Mouse (Mus musculus): ENCODE results near the gene Atp6v1e2.

The Atp6v1e2 gene

DNA sequence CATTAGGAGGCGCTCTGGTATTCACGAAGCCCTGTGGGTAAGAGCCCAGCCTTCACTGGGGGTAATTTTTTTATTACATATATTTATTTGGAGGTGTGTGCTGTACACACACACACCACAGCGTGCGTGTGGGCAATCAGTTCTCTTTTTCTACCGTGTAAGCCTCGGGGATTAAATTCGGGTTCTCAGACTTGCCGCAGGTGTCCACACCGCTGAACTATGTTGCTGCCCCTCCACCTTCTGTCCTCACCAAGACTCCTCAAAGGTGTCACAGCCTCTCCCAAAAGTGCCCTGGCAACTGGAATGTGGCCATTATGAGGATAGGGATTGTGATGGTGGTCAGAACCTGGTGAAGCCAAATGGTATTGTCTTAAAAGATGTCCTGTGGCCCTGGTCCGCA, 30.6 kb downstream of the Atp6v1e2 start, which contains the start of gene Tmem247:
Tmem247 (plus strand) TSS at position 301 of the 400 bp plus-strand sequence.
- no peak for DNase-seq (ENCODE audit: extremely low spot score, low spot score)

DNA sequence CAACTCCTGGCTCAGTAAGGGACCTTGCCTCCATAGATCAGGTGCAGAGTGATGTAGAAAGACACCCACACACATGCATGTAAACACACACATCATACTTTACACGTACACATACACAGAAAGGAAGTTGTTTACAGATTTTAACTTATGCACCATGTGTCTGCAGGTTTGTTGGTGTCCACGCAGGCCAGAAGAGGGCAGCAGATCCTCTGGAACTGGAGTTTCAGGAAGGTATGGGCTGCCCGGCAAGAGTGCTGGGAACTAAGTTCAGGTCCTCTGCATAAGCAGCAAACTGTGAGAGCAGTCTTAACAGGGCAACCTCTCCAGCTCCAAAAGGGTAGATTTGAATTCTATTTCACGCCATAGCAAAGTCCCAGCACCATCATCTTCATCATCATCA, 32.2 kb downstream of the Atp6v1e2 start:
- no peak for DNase-seq (ENCODE audit: extremely low spot score, low spot score)

DNA sequence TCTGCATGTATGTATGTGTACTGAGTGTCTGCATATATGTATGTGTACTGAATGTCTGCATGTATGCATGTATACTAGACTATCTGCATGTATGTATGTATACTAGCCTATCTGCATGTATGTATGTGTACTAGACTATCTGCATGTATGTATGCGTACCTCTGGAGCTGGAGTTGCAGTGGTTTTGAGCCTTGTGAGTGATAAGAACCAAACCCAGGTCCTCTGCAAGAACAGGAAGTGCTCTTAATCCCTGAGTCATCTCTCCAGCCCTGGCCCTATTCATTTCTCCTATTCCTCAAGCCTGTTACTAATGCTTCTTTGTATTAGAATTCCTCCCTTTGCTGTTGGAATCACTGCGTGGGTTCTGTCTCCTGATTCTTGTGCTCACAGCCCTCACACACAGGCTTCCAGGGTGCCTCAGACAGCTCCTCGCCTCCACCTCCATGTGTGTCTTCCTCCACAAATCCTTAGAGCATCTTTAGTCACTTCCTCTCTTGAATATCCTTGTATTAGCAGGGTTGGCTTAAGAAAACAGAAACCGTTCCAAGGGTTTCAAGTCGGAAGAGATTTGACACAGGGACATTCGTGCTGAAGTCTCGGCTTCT, 34.6 kb downstream of the Atp6v1e2 start:
- DNase-seq (ENCODE audit: extremely low spot score, low spot score), result no peak

DNA sequence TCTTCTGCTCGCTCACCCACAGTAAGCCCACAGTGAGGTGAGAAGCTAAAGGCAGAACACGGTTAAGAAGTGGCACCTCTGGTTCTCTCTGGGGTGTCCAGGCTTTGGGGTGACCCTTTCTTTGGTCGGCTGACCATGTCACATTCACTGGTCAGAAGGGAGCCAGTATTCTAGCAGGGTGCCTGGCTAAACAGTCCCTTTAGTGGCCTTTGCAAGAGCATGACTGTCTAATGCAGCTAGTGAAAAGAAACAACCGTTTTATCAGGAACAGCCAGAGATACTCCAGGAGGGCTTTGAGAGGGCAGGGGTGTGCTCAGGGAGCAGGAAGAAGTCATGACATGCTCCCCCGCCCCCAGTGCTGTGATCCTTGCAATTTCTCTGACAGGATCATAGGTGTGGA, 36.4 kb downstream of the Atp6v1e2 start:
- no peak for DNase-seq (ENCODE audit: extremely low spot score, low spot score)

DNA sequence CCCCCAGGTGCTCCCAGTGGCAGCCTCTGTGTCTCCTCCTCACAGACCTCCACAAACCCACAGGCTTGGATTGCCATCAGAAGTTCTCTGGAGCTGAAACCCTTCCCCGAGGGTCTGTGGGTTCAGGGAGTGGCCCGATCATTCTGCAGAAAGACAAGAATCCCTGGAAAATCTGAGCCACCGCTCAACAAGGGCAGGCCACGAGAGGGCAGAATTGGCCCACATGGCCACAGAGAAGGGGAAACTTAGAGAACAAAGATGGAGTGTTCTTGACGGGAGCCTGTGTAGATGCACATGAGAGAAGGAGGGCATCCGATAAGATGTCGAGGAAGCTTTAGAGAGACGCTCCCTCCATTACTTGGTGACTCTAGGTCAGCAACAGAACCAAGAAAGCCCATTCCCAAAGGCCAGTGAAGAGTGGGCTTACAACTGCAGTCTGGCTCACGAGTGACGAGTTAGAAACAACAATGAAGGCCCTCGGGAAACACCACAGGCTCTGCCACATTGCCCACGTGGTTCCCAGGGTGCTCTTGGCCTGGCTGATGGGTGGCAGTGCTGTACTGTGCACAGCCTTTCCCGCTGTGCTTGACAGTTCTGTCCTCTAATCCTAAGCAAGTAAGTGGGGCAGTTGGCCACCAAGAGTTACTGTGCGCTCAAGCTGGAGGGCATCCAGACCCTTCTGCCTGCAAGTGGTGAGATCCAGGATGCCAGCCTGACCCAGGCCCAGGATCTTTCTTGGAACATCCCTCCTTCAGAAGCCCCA, 37.8 kb downstream of the Atp6v1e2 start:
- DNase-seq (ENCODE audit: extremely low spot score, low spot score), result peak; percentile 37

DNA sequence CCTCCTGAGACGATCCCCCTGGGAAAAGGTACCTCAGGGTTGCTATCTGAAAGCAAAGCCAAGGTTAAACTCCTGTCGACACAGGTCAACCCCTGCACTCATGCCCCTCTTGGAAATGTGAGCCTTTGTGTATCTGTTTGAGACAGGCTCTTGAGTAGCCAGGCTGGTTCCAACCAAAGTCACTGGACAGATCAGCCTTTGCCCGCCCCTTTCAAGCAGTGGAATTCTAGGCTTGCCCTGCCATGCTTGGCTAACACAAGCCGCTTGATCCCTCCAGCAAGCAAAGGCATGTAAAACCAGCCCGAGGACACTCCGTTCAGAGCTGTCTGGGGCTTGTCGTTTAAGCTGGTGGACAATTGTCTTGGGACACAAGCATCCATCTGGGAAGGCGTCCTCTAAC, 39.4 kb downstream of the Atp6v1e2 start:
- DNase-seq (ENCODE audit: extremely low spot score, low spot score), result no peak

DNA sequence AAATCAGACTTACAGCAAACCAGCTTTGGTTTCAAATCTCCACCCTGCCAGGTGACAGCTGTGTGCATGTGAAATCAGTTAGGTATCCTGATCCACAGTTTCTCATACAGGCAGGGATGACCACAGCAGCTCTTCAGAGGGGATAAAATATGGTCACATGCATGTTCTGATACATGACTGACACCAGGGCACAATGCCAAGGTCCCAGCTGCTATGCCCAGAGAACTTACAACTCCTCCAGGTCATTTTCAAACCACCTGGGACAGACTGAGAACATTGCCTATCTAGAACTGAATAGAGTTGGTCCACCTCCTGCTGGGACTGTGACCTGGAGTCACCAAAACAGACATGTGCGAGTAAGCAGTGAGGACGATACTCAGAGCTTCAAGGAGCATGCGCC, 40.6 kb downstream of the Atp6v1e2 start:
- no peak for DNase-seq (ENCODE audit: extremely low spot score, low spot score)

DNA sequence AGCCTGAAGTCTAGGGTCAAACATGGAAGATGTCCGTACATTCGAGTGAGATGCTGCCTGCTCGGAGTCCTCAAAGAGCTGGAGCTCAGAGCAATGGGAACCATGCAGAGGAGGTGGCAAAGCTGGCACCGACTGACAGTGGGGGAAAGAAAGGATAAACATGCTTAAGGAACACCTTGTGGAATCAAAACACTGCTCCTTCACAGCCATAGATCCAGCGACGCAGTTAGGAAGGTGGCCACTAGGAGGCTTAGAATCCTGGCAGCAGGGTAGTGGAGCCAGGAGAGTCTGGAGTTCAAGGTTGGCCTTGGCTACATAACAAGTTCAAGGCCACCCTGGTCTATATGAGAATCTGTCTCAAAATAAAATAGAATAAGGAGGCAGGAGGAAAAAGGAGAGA, 41.1 kb downstream of the Atp6v1e2 start:
- no peak for DNase-seq (ENCODE audit: extremely low spot score, low spot score)

DNA sequence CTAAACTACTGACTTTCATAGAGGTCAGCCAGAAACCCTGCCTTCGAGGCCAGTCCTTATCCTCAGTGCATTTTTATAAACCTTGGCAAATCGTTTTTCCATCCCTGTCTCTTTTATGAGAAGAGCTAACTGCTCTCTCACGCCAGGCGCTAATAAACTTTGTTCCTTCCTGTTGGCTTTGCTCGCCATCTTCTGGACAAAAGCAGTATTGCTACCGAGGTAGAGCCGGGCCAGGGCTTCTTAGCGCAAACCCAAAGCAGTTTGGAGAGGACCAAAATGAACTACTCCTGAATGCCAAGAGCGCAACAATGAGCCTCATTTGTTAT, 41.6 kb downstream of the Atp6v1e2 start:
- DNase-seq (ENCODE audit: extremely low spot score, low spot score), result peak; percentile 85

DNA sequence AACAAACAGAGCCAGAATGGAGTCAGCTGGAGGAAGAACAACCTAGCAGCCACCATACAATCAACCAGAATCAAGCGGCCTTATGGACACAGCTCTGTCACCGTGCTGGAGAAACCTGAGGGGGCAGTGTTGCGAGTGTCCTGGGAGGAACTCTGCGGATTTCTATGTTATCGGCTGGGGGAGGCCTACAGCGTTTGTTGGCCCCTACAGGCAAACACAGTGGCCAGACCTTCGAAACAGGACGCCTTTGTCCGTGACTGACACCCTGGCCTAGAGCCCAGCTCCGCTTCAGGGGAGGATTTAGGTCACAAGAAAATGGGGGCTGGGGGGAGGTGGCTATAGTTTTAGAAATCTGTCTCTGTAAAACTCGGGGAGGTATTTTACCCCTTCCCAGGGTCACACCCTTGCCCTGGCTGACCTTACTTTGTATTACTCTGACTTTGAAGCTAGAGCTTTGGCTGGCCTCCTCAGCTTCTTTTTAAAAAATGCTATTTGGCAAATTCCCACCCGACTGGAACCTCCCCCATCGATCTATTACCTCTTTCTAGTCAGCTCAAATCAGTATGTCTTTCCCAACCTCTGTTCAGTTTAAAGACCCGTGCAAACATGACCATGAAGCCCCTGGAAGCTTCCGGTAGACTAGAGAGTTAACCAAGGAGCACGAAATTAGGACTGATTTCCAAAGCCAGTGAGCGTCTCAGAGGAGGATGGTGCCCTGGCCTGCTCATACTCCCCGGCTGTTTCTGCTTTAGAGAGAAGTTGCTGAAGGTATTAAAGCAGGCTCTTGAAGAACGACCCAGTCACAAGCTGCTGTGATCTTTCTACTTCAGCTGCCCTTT, 42.2 kb downstream of the Atp6v1e2 start:
- DNase-seq (ENCODE audit: extremely low spot score, low spot score), result peak; percentile 46

DNA sequence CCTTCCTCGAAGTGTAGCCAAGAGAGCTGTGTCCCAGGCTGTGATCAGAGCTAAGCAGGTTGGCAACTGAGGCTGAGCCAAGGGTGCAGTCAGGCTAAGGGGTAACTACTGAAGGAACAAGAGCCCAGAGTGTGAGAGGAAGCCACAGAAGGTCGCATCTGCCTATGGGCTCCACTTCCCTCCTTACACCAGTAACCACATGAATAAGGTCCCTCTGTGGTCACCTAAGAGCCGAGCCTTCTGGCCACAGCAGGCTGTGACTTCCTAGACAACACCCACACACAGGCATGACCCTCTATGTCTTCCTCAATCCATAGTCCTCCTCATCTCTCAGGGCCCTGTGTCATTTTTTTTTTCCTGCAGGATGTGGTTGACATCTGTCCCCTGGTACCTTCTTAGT, 43.5 kb downstream of the Atp6v1e2 start:
- no peak for DNase-seq (ENCODE audit: extremely low spot score, low spot score)

DNA sequence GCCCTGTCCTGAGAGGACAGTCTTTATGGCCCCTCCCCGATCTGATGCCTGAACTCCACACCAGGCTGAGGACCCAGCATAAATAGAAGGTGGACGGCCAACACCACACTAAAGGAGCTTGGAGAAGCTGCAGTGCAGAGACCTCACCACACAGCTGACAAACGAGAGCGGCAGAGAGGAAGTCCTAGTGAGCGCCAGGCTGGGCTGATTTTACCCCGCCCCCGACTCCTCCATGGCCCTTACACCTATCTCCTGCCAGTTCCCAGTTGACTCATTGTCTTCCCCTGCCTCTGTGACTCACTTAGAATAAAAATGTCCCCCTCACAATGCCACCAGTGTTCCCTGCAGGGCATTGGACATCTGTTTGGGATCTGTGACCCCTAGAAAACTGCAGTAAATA, 44.1 kb downstream of the Atp6v1e2 start:
- no peak for DNase-seq (ENCODE audit: extremely low spot score, low spot score)

DNA sequence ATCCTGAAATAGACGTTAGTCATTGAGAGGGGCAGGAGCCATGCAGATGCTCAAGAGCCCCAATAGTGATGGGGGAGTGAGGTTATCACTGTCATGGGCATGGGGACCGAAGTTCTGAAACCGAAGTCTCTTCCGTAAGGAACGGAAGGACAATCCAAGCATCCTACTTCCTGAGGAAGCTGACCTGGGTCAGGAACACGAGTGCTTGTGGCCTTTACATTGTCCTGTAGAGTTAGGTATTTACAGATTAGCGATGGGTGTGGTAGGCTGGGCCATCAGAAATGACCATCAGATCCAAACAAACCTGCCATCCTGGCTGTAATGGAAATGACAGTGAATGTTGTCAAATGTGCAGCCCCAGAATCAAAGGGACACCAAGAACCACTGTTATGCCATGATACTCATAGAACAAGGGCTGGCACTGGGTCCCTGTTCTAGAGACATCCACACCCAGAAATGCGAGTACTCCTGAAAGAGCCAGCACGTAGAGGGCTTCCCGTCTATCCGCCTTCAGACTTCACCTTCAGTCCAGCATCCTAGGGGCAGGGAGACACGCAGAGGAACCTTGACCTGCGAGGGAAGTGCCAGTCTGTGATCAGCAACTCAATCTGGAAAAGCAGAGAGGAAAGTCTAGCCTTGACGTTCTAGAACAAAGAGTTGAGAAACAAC, 45.2 kb downstream of the Atp6v1e2 start:
- no peak for DNase-seq (ENCODE audit: extremely low spot score, low spot score)

DNA sequence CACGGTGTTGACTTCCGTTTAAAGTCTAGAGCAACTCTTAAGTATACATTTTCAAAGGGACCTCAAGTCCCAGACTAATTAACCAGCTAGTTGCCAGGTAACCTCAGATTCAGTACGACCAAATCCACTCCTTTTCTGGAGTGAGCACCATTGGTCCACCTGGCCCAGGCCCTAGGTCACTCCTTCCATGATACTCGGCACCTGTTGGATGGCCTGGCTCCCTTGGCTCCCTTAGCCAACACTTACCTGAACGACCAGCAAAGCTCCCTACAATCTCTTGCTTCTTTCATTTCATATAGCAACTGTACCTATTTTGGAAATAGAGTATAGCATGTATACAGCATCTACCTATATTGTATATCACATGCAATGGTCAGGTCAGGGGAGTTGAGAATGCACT, 47.1 kb downstream of the Atp6v1e2 start:
- no peak for DNase-seq (ENCODE audit: extremely low spot score, low spot score)

DNA sequence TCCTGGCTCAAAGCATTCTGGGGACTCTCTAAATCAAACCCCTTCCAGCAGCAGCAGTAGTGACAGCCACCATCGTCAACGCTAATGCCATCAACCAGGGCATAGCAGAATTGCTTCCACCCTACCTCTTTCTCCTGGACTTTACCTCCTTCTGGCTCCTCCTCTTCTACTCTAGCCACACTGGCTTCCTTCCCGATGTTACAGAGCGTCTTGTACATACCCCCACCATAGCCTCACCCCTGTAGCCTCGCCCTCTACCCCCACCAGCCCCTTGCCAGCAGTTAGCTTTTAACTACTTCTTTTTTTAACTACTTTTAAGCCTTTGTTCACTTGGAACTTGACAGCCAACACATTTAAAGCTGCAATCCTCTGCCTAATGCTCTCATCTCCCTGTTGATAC, 47.9 kb downstream of the Atp6v1e2 start:
- no peak for DNase-seq (ENCODE audit: extremely low spot score, low spot score)

DNA sequence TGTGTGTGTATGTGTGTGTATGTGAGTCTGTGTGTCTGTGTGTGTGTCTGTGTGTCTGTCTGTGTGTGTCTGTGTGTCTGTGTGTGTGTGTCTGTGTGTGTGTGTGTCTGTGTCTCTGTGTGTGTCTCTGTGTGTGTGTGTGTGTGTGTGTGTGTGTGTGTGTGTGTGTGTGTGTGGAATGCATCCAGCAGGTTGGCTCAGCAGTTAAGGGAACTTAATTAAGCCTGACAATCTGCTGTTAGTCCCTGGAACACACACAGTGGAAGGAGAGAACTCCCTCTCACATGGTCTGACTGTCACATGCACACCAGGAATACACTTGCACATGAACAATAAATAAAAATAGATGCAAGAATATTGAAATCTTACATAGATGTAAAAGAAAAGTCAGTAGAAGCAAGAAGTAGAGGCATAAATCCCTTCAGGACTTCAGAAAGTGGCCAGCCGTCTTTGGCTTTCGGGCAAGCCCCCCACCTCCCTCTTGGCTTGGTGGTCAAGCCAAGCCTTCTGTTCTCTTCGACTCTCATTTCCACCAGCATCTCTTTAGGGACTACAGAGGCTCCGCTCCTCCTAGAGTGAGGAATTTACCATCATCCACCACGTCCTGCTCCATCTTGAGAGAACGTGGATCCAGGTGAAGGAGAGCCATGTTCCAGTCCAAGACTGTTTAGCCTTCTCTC, 50.1 kb downstream of the Atp6v1e2 start:
- no peak for DNase-seq (ENCODE audit: extremely low spot score, low spot score)

DNA sequence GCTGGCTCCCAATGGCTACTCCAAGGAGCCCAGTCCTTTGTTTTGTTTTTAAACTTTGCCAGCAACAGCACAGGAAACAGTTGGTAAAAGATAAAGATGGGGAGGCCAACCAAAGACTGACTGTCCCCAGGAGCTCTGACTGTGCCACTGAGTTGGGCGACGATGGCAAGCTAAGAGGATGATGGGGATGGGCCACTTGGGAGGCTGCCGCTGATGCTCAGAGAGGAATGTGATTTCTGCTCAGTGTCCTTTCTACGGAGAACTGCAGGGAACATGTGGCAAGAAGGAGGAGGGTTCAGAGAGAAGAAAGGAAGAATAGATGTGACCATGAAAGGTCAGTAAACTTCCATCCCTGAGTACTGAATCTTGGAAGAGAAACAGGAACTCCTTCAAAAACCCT, 52.5 kb downstream of the Atp6v1e2 start:
- DNase-seq (ENCODE audit: extremely low spot score, low spot score), result no peak

Measured in neural tube, embryonic 10.5 days (tissue).